Mouse (Mus musculus): ENCODE measurements at regions not wholly inside any gene's neighbourhood (a gene's known extent, or its start where the extent isn't known, plus 50 kb on each side); places are given as distances from the start of the nearest gene placed in this dataset.

DNA sequence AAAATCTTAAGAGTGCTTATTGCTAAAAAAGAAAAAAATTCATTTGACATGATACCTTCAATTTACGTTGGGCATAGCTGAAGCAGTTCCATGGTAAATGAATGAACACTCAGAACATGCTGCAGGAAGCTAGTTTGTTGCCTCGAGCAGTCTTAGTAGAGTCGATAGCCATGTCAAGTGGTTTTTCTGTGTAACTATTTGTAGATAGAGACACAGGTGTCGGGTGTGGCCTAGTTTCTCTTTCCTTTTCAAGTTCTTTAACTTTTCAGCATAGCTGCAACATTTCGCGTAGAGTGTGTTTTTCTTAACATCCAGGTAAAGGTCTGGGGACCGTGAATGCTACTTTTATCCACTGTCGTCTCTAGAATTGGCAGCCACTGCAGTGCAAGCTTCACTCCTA lies 53.5 kb upstream of the Cand1 start:
- TF ChIP-seq POLR2A (IDR thresholded peaks at IDR 0.05; ENCODE audit: control insufficient read depth, low read depth, low read length) (no peak), CTCF (IDR thresholded peaks at IDR 0.05; ENCODE audit: control insufficient read depth, insufficient read depth, insufficient replicate concordance, low read depth, low read length) (no peak)
